Mouse (Mus musculus): ENCODE measurements around the gene Ssu72. TPM values are rescaled to one million over a fixed set of nuclear protein-coding genes. Genes with fewer than 3 reads are reported as not detected.

Gene Ssu72
- polyA plus RNA-seq, 1 experiment from 2014 or later, result 178 TPM

DNA sequence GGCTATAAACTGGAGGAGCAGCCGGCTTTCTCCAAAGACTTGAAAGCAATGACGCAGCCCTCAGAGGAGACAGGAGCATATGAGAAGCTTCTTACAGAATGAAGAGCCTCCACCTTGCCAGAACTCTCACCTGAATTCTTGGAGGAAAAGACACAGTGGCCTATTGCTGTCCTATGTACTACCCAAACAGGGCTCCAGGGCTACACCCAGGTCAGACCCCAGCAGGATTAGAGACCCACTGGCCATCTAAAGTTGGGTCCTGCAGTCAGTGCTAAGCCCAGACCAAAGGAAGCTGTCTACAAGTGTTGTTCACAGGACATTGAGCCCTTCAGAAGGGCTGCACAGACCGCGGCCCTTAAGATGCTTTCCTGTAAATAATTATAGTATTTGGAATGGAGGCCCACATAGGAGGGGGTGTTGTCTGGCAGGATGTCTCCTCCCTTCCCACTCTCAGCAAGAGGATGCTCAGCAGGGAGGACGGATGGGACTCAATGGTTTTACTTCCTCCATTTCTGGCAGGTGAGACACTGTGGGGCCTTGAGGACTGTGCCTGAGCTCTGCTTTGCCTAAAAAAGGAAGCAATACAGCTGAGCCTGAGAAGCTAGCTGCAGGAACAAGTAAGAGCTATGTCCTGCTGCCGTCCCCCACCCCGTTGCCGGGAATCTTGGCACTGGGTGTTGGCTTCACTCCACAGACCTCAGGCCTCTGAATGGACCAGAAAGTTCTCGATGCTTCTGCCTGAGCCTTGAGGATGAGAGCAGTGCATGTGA lies 70.6 kb downstream of the Ssu72 start:
- H3K9ac ChIP-seq (replicated peaks; ENCODE audit: low read depth), result no peak overlapping the region
- TF ChIP-seq CTCF (IDR thresholded peaks at IDR 0.05), result no peak
- TF ChIP-seq EP300 (IDR thresholded peaks at IDR 0.05), result no peak
- no peaks in the 10 kb centered on the region for H3K9me3 ChIP-seq (ENCODE audit: low read length)
- no peak overlapping the region for H3K27ac ChIP-seq (ENCODE audit: low read length)
- peaks cover 18% of the 10 kb centered on the region for H3K4me1 ChIP-seq (ENCODE audit: insufficient read depth, low read depth, low read length)
- H3K4me2 ChIP-seq (replicated peaks; ENCODE audit: low read depth, low read length), result peak overlapping the region; percentile 63; the same call in 1 of the 2 replicates
- no peak overlapping the region for H3K4me3 ChIP-seq (ENCODE audit: low read depth, low read length)
- WGBS, result 31% methylated on average over 9 of the region's 9 CpGs
- DNase-seq (ENCODE audit: low spot score) (no peak), ATAC-seq (peak; percentile 8)
- H3K27me3 ChIP-seq (replicated peaks; ENCODE audit: insufficient read depth, low read length), result 0 out of 2 replicates have a peak, but pooled peaks cover 4% of the 10 kb centered on the region
- H3K36me3 ChIP-seq (ENCODE audit: insufficient read depth, low read length), result no peaks in the 10 kb centered on the region

DNA sequence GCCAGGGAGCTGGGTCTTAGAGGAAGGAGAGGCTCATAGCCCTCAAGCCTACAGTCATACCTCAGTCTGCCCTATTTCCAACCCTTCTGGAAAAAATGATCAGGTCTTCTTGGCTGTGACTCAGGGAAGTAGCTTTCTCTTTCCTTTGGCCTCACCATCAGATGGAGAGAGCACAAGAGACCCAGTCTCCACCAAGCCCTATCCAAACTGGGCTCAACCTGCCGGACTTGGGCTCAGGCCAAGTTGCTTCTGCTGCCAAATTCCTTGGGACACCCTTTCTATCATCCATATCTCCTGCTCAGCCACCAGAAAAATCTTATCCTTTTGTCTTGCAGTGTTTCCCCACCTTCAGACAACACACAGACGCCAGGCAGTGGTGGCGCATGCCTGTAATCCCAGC lies 71.3 kb downstream of the Ssu72 start:
- peaks cover 15% of the 10 kb centered on the region for H3K4me1 ChIP-seq (ENCODE audit: insufficient read depth, low read depth, low read length)
- no peak for ATAC-seq
- TF ChIP-seq CTCF (IDR thresholded peaks at IDR 0.05) (no peak), EP300 (IDR thresholded peaks at IDR 0.05) (no peak)
- no peak overlapping the region for H3K4me2 ChIP-seq (replicated peaks; ENCODE audit: low read depth, low read length)
- no peak overlapping the region for H3K9ac ChIP-seq (replicated peaks; ENCODE audit: low read depth)
- H3K9me3 ChIP-seq (ENCODE audit: low read length), result no peaks in the 10 kb centered on the region
- 0 out of 2 replicates have a peak, but pooled peaks cover 4% of the 10 kb centered on the region for H3K27me3 ChIP-seq (replicated peaks; ENCODE audit: insufficient read depth, low read length)
- DNase-seq (ENCODE audit: low spot score), result no peak
- H3K4me3 ChIP-seq (ENCODE audit: low read depth, low read length), result no peak overlapping the region
- WGBS, result 62% methylated on average over 3 of the region's 3 CpGs
- no peak overlapping the region for H3K27ac ChIP-seq (ENCODE audit: low read length)
- H3K36me3 ChIP-seq (ENCODE audit: insufficient read depth, low read length), result no peaks in the 10 kb centered on the region

DNA sequence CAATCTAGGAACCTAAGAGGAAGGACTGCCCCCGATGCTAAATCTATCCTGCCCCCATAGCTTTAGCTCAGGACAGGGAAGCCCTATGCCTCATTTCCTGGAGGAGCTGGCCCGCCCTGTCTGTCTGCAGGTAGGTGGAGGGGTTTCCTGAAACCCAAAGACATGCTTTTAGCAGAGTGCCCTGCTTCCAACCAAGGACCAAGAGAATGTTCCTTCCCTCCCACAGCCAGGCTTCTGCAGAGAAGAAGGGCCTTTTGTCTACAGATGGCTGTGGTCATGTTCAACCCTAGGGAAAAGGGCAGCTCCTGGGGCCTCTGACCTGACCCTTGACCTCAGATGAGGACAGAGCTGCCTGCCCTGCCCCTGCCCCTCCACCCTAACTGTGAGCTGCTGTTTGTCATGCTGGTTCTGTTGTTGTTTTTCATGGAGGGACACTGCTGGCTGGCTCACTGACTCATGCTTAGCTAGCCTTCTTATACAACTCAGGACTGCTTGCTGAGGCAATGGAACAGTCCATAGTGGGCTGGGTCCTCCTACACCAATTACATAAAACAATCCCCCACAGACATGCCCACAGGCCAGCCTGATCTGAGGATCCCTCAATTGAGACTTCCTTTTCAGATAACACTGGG lies 72.2 kb downstream of the Ssu72 start:
- Histone ChIP-seq H3K9ac (replicated peaks; ENCODE audit: low read depth) (no peak overlapping the region), H3K4me2 (replicated peaks; ENCODE audit: low read depth, low read length) (no peak overlapping the region)
- DNase-seq (ENCODE audit: low spot score), result no peak

DNA sequence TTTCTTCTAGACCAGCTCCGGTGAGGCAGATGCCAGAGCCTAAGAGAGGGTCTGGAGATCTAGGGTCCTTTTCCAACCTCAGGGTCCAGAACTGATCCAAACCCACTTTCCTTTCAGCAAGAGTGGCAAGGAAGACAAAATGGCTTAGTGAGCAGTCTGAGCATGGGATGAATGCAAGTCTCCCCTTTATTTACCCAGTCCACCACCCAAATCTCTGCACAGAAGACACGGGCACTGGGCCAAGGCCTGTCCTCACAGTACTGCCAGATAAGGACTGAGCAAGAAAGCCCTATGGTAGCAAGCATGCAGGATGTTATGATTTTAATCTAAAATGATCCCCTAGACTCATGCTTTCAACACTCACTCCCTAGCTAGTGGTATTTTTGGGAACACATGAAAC lies 73.2 kb downstream of the Ssu72 start:
- H3K4me2 ChIP-seq (replicated peaks; ENCODE audit: low read depth, low read length), result no peak overlapping the region
- 38% methylated on average over 2 of the region's 2 CpGs for WGBS
- H3K27ac ChIP-seq (ENCODE audit: low read length), result 0 out of 2 replicates have a peak overlapping the region, but pooled peaks have one; percentile 23
- no peak overlapping the region for H3K4me3 ChIP-seq (ENCODE audit: low read depth, low read length)
- 0 out of 2 replicates have a peak, but pooled peaks cover 4% of the 10 kb centered on the region for H3K27me3 ChIP-seq (replicated peaks; ENCODE audit: insufficient read depth, low read length)
- H3K9ac ChIP-seq (replicated peaks; ENCODE audit: low read depth), result no peak overlapping the region
- H3K36me3 ChIP-seq (ENCODE audit: insufficient read depth, low read length), result no peaks in the 10 kb centered on the region
- no peak for ATAC-seq
- no peak for DNase-seq (ENCODE audit: low spot score)
- H3K4me1 ChIP-seq (ENCODE audit: insufficient read depth, low read depth, low read length), result peaks cover 15% of the 10 kb centered on the region
- H3K9me3 ChIP-seq (ENCODE audit: low read length), result no peaks in the 10 kb centered on the region
- no peak for TF ChIP-seq CTCF (IDR thresholded peaks at IDR 0.05)
- TF ChIP-seq EP300 (IDR thresholded peaks at IDR 0.05), result no peak

More for the DNA sequence above, 72.2 kb downstream of the Ssu72 start:
- no peak; the same call in 1 of the 2 replicates for ATAC-seq
- TF ChIP-seq EP300 (IDR thresholded peaks at IDR 0.05), result no peak
- TF ChIP-seq CTCF (IDR thresholded peaks at IDR 0.05), result no peak
- Histone ChIP-seq H3K9me3 (ENCODE audit: low read length) (no peaks in the 10 kb centered on the region), H3K36me3 (ENCODE audit: insufficient read depth, low read length) (no peaks in the 10 kb centered on the region), H3K27ac (ENCODE audit: low read length) (no peak overlapping the region; the same call in 1 of the 2 replicates), H3K4me3 (ENCODE audit: low read depth, low read length) (no peak overlapping the region), H3K27me3 (replicated peaks; ENCODE audit: insufficient read depth, low read length) (0 out of 2 replicates have a peak, but pooled peaks cover 4% of the 10 kb centered on the region), H3K4me1 (ENCODE audit: insufficient read depth, low read depth, low read length) (peaks cover 15% of the 10 kb centered on the region)
- 40% methylated on average over 2 of the region's 2 CpGs for WGBS

DNA sequence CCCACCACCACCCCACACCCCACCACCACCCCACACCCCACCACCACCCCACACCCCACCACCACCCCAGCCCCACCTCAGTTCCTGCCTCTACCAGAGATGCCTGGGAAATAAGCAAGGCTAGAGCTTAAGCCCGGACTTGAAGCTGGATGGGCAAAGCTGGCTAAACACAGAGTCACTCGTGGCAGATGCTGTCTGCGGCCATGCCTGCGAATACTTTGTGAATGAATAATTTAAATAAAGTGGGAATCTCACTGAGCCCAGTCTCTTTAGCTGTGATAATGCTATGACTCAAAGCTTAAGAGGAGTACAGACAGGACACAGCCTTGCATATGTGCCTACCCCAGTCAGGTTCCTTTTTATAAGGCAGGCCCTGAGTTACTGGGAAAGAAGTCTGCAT lies 74.9 kb downstream of the Ssu72 start:
- Histone ChIP-seq H3K4me1 (ENCODE audit: insufficient read depth, low read depth, low read length) (peaks cover 11% of the 10 kb centered on the region), H3K4me2 (replicated peaks; ENCODE audit: low read depth, low read length) (no peak overlapping the region), H3K9ac (replicated peaks; ENCODE audit: low read depth) (no peak overlapping the region), H3K4me3 (ENCODE audit: low read depth, low read length) (no peak overlapping the region), H3K9me3 (ENCODE audit: low read length) (no peaks in the 10 kb centered on the region), H3K27me3 (replicated peaks; ENCODE audit: insufficient read depth, low read length) (no peaks in the 10 kb centered on the region), H3K27ac (ENCODE audit: low read length) (no peak overlapping the region), H3K36me3 (ENCODE audit: insufficient read depth, low read length) (no peaks in the 10 kb centered on the region)
- no peak for DNase-seq (ENCODE audit: low spot score)
- no peak for ATAC-seq
- WGBS, result 82% methylated on average over 4 of the region's 4 CpGs
- no peak for TF ChIP-seq CTCF (IDR thresholded peaks at IDR 0.05)
- TF ChIP-seq EP300 (IDR thresholded peaks at IDR 0.05), result no peak

DNA sequence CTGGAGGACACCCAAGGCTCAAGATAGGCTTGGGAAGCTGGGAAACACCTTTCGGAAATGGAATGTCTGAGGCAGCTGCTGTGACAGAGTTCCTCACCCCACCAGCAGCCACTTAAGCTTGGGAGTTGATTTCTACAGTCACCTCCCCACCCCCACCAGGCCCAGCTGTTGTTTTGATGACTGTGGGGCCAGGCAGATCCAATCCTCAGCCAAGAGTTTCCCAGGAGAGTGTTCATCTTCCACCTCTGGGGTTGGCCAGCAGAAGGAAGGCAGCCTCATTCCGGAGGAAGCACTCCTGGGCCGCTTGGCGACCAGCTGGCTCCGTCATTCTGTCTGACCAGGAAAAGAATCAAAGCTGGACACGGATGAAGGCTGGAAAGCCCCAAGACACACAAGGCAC lies 76.3 kb downstream of the Ssu72 start:
- peak; percentile 53 for DNase-seq (ENCODE audit: low spot score)
- TF ChIP-seq EP300 (IDR thresholded peaks at IDR 0.05), result no peak
- no peak for TF ChIP-seq CTCF (IDR thresholded peaks at IDR 0.05)
- no peaks in the 10 kb centered on the region for H3K36me3 ChIP-seq (ENCODE audit: insufficient read depth, low read length)
- no peaks in the 10 kb centered on the region for H3K27me3 ChIP-seq (replicated peaks; ENCODE audit: insufficient read depth, low read length)
- H3K9ac ChIP-seq (replicated peaks; ENCODE audit: low read depth), result no peak overlapping the region
- H3K9me3 ChIP-seq (ENCODE audit: low read length), result no peaks in the 10 kb centered on the region
- H3K4me3 ChIP-seq (ENCODE audit: low read depth, low read length), result no peak overlapping the region
- H3K27ac ChIP-seq (ENCODE audit: low read length), result peak overlapping the region; percentile 20; the same call in 1 of the 2 replicates
- no peak overlapping the region for H3K4me2 ChIP-seq (replicated peaks; ENCODE audit: low read depth, low read length)
- 17% methylated on average over 6 of the region's 6 CpGs for WGBS
- ATAC-seq, result peak; percentile 40
- 0 out of 2 replicates have a peak, but pooled peaks cover 4% of the 10 kb centered on the region for H3K4me1 ChIP-seq (ENCODE audit: insufficient read depth, low read depth, low read length)

Other genes with a start within 250 kb of the Ssu72 start
- gene Tmem52, start 235.7 kb upstream of the Ssu72 start, polyA plus RNA-seq (2015; fragmentation: Nextera tagmentation; extraction: Ambion mirVana), result 1.6 and 2.1 TPM in 2 replicates
- gene Gnb1, start 213.4 kb upstream of the Ssu72 start, polyA plus RNA-seq (2015; fragmentation: Nextera tagmentation; extraction: Ambion mirVana), result 445 and 452 TPM in 2 replicates
- gene Nadk, start 142.4 kb upstream of the Ssu72 start, polyA plus RNA-seq (2015; fragmentation: Nextera tagmentation; extraction: Ambion mirVana), result 70.9 and 76.3 TPM in 2 replicates
- gene Slc35e2, start 103.4 kb upstream of the Ssu72 start, polyA plus RNA-seq (2015; fragmentation: Nextera tagmentation; extraction: Ambion mirVana), result 3.1 and 3.7 TPM in 2 replicates
- 67.3 and 74.4 TPM in 2 replicates for gene Cdk11b, start 79.9 kb upstream of the Ssu72 start, polyA plus RNA-seq (2015; fragmentation: Nextera tagmentation; extraction: Ambion mirVana)
- gene Gm10563, start 59.4 kb upstream of the Ssu72 start, polyA plus RNA-seq (2015; fragmentation: Nextera tagmentation; extraction: Ambion mirVana), result not detected in 2 replicates
- 44.5 and 46.2 TPM in 2 replicates for gene Mmp23, start 51.4 kb upstream of the Ssu72 start, polyA plus RNA-seq (2015; fragmentation: Nextera tagmentation; extraction: Ambion mirVana)
- gene Mib2, start 35.6 kb upstream of the Ssu72 start, polyA plus RNA-seq (2015; fragmentation: Nextera tagmentation; extraction: Ambion mirVana), result 16.3 and 19.8 TPM in 2 replicates
- 3.3 and 3.6 TPM in 2 replicates for gene Fndc10, start 10.5 kb upstream of the Ssu72 start, polyA plus RNA-seq (2015; fragmentation: Nextera tagmentation; extraction: Ambion mirVana)
- 0.58 and 0.63 TPM in 2 replicates for gene Tmem240, start 30.0 kb downstream of the Ssu72 start, polyA plus RNA-seq (2015; fragmentation: Nextera tagmentation; extraction: Ambion mirVana)
- 26.1 and 28.5 TPM in 2 replicates for gene Atad3a, start 56.3 kb downstream of the Ssu72 start, polyA plus RNA-seq (2015; fragmentation: Nextera tagmentation; extraction: Ambion mirVana)
- 6.5 and 7.0 TPM in 2 replicates for gene Vwa1, start 69.9 kb downstream of the Ssu72 start, polyA plus RNA-seq (2015; fragmentation: Nextera tagmentation; extraction: Ambion mirVana)
- 0.13 and 0.31 TPM in 2 replicates for gene Tmem88b, start 81.1 kb downstream of the Ssu72 start, polyA plus RNA-seq (2015; fragmentation: Nextera tagmentation; extraction: Ambion mirVana)
- 6.0 and 6.6 TPM in 2 replicates for gene Ankrd65, start 85.6 kb downstream of the Ssu72 start, polyA plus RNA-seq (2015; fragmentation: Nextera tagmentation; extraction: Ambion mirVana)
- 164 and 186 TPM in 2 replicates for gene Mrpl20, start 98.1 kb downstream of the Ssu72 start, polyA plus RNA-seq (2015; fragmentation: Nextera tagmentation; extraction: Ambion mirVana)
- 110 and 122 TPM in 2 replicates for gene Ccnl2, start 107.7 kb downstream of the Ssu72 start, polyA plus RNA-seq (2015; fragmentation: Nextera tagmentation; extraction: Ambion mirVana)
- gene Aurkaip1, start 126.5 kb downstream of the Ssu72 start, polyA plus RNA-seq (2015; fragmentation: Nextera tagmentation; extraction: Ambion mirVana), result 117 and 128 TPM in 2 replicates
- 321 and 330 TPM in 2 replicates for gene Mxra8, start 134.9 kb downstream of the Ssu72 start, polyA plus RNA-seq (2015; fragmentation: Nextera tagmentation; extraction: Ambion mirVana)
- gene Dvl1, start 142.6 kb downstream of the Ssu72 start, polyA plus RNA-seq (2015; fragmentation: Nextera tagmentation; extraction: Ambion mirVana), result 9.1 and 11.9 TPM in 2 replicates
- 0.19 and 0.25 TPM in 2 replicates for gene Tas1r3, start 158.6 kb downstream of the Ssu72 start, polyA plus RNA-seq (2015; fragmentation: Nextera tagmentation; extraction: Ambion mirVana)
- 10.8 and 13.8 TPM in 2 replicates for gene Cptp, start 164.6 kb downstream of the Ssu72 start, polyA plus RNA-seq (2015; fragmentation: Nextera tagmentation; extraction: Ambion mirVana)
- 31.7 and 34.8 TPM in 2 replicates for gene Ints11, start 164.7 kb downstream of the Ssu72 start, polyA plus RNA-seq (2015; fragmentation: Nextera tagmentation; extraction: Ambion mirVana)
- gene Pusl1, start 187.0 kb downstream of the Ssu72 start, polyA plus RNA-seq (2015; fragmentation: Nextera tagmentation; extraction: Ambion mirVana), result 29.3 and 29.9 TPM in 2 replicates
- gene Acap3, start 187.0 kb downstream of the Ssu72 start, polyA plus RNA-seq (2015; fragmentation: Nextera tagmentation; extraction: Ambion mirVana), result 12.7 and 13.4 TPM in 2 replicates
- gene Ube2j2, start 239.0 kb downstream of the Ssu72 start, polyA plus RNA-seq (2015; fragmentation: Nextera tagmentation; extraction: Ambion mirVana), result 66.6 and 67.0 TPM in 2 replicates